Mouse (Mus musculus) G1E (cell line): ENCODE measurements around the gene Tspan9. TPM values are rescaled to one million over a fixed set of nuclear protein-coding genes. Genes with fewer than 3 reads are reported as not detected.

ENCODE experiments used
- ATAC-seq: 2 replicates; pipeline ENCODE4 v1.8.0; 2016; ENCODE audit warnings: mild to moderate bottlenecking; ENCODE audit not compliant: insufficient number of reproducible peaks, poor library complexity, low FRiP score, severe bottlenecking; ENCODE audit errors: extremely low read depth
- DNase-seq: peaks from one replicate; pipeline ENCODE4 v3.0.0; 2012; ENCODE audit warnings: low spot score
- H3K27me3 ChIP-seq: 2 replicates; pipeline ENCODE4 v1.6.1; 2012; ENCODE audit warnings: mild to moderate bottlenecking, low read length, inconsistent platforms; ENCODE audit not compliant: insufficient read depth
- H3K36me3 ChIP-seq: replicated peaks from 2 replicates; pipeline ENCODE3; 2012; ENCODE audit warnings: mild to moderate bottlenecking, inconsistent platforms
- H3K4me1 ChIP-seq: 2 replicates; pipeline ENCODE4 v1.6.1; 2012; ENCODE audit warnings: low read depth, low read length, inconsistent platforms, mixed read lengths; ENCODE audit not compliant: insufficient read depth
- H3K4me3 ChIP-seq: 2 replicates; pipeline ENCODE4 v1.5.1; 2012; ENCODE audit warnings: low read depth, mild to moderate bottlenecking, inconsistent platforms, low read length, moderate library complexity, mixed read lengths
- H3K9me3 ChIP-seq: replicated peaks from 2 replicates; pipeline ENCODE4 v1.6.1; 2012; ENCODE audit warnings: inconsistent platforms
- CTCF ChIP-seq: IDR thresholded peaks from 2 replicates; pipeline ENCODE4 v1.5.1; 2012; ENCODE audit warnings: low read depth, low read length, inconsistent platforms, mixed read lengths
- GATA1 ChIP-seq: IDR thresholded peaks from 2 replicates; pipeline ENCODE4 v1.6.1; 2012; ENCODE audit warnings: borderline replicate concordance, low read length, inconsistent platforms, mixed read lengths
- GATA2 ChIP-seq: IDR thresholded peaks from 2 replicates; pipeline ENCODE4 v1.6.1; 2012; ENCODE audit warnings: low read depth, low read length, inconsistent platforms, borderline replicate concordance
- POLR2AphosphoS5 ChIP-seq: IDR thresholded peaks from 2 replicates; pipeline ENCODE4 v1.6.1; 2012; ENCODE audit warnings: low read depth, low read length, inconsistent platforms; ENCODE audit not compliant: insufficient replicate concordance
- TAL1 ChIP-seq: conservative IDR thresholded peaks from 2 replicates; pipeline ENCODE4 v1.6.1; 2012; ENCODE audit warnings: low read depth, low read length, inconsistent platforms, mixed read lengths
- polyA plus RNA-seq: library from polyadenylated mRNA; stranded (reverse); fragments of >175 nt; gene quantifications from 2 replicates; pipeline ENCODE4 v1.2.3, GENCODE M21; 2012
- total RNA-seq, 2 experiments: library from RNA; stranded (forward) in 1 of 2; stranded (reverse) in 1 of 2; fragments of 200-1000 nt in 1 of 2; fragments of >200 nt in 1 of 2; fragmentation: Nextera tagmentation in 1 of 2; gene quantifications; 2 replicates each; pipeline ENCODE4 v1.2.3; 2014 to 2017

Tspan9 gene
- total and polyA plus RNA-seq, 3 experiments = 0.16 TPM; not detected in 2

DNA sequence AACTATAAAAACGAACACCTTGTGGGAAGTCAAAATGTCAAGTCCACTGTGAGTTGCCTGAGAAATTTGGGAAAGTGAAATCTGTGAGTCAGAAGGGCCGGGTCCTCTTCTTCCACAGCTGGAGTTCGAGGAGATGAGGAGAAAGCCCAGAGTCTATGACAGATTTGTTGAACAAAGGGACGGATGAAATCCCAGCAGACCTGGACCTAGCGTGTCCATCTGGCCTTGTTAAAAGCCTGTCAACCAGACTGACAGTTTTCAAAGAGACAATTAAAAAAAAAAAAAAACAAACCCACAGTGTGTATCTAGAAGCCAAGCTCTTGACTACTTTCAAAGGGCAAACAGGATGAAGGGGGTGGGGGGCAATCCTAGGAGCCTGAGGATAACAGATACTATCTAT is 14.0 kb downstream of the Tspan9 start:
- peaks cover 88% of the 10 kb centered on the region for H3K9me3 ChIP-seq
- H3K4me3 ChIP-seq = no peak overlapping the region
- H3K27me3 ChIP-seq = no peaks in the 10 kb centered on the region
- no peak for TF ChIP-seq POLR2AphosphoS5
- TF ChIP-seq GATA1 = no peak
- TF ChIP-seq TAL1 = no peak
- TF ChIP-seq CTCF = no peak
- TF ChIP-seq GATA2 = no peak
- no peak for DNase-seq
- H3K4me1 ChIP-seq = no peaks in the 10 kb centered on the region
- no peak for ATAC-seq
- no peaks in the 10 kb centered on the region for H3K36me3 ChIP-seq

- peaks cover 90% of the 10 kb centered on the region for H3K9me3 ChIP-seq
- no peaks in the 10 kb centered on the region for H3K36me3 ChIP-seq
- no peaks in the 10 kb centered on the region for H3K27me3 ChIP-seq
- no peak for DNase-seq
- ATAC-seq = no peak
- no peaks in the 10 kb centered on the region for H3K4me1 ChIP-seq
- H3K4me3 ChIP-seq = no peak overlapping the region
- TF ChIP-seq POLR2AphosphoS5 (no peak), GATA2 (no peak), GATA1 (no peak), TAL1 (no peak), CTCF (no peak)
Observed at GRCm38 (mm10) chr6:128127312-128127711, 16.1 kb downstream of the Tspan9 start.

GRCm38 (mm10) chr6:128126876-128127275 is 16.5 kb downstream of the Tspan9 start:
- no peak for TF ChIP-seq GATA1
- TF ChIP-seq CTCF = no peak
- no peak for TF ChIP-seq GATA2
- TF ChIP-seq POLR2AphosphoS5 = no peak
- no peak for TF ChIP-seq TAL1
- Histone ChIP-seq H3K36me3 (no peaks in the 10 kb centered on the region), H3K4me1 (no peaks in the 10 kb centered on the region), H3K4me3 (no peak overlapping the region), H3K9me3 (peaks cover 90% of the 10 kb centered on the region), H3K27me3 (no peaks in the 10 kb centered on the region)
- DNase-seq (no peak), ATAC-seq (no peak)

GRCm38 (mm10) chr6:128125464-128125863 is 17.9 kb downstream of the Tspan9 start:
- no peak for DNase-seq
- Histone ChIP-seq H3K4me3 (no peak overlapping the region), H3K27me3 (no peaks in the 10 kb centered on the region), H3K9me3 (peaks cover 92% of the 10 kb centered on the region), H3K36me3 (no peaks in the 10 kb centered on the region), H3K4me1 (no peaks in the 10 kb centered on the region)
- TF ChIP-seq GATA2 (no peak), POLR2AphosphoS5 (no peak), GATA1 (no peak), CTCF (no peak), TAL1 (no peak)
- ATAC-seq = no peak

GRCm38 (mm10) chr6:128124222-128124971 is 19.0 kb downstream of the Tspan9 start:
- H3K4me3 ChIP-seq = no peak overlapping the region
- H3K9me3 ChIP-seq = peaks cover 97% of the 10 kb centered on the region
- no peak for TF ChIP-seq GATA1
- no peak for TF ChIP-seq GATA2
- no peak for TF ChIP-seq POLR2AphosphoS5
- TF ChIP-seq TAL1 = no peak
- TF ChIP-seq CTCF = no peak
- H3K36me3 ChIP-seq = no peaks in the 10 kb centered on the region
- no peaks in the 10 kb centered on the region for H3K27me3 ChIP-seq
- ATAC-seq = no peak
- no peak for DNase-seq
- no peaks in the 10 kb centered on the region for H3K4me1 ChIP-seq

GRCm38 (mm10) chr6:128122127-128122526 is 21.3 kb downstream of the Tspan9 start:
- Histone ChIP-seq H3K27me3 (no peaks in the 10 kb centered on the region), H3K36me3 (no peaks in the 10 kb centered on the region), H3K4me1 (no peaks in the 10 kb centered on the region), H3K4me3 (no peak overlapping the region), H3K9me3 (peaks cover 95% of the 10 kb centered on the region)
- DNase-seq (no peak), ATAC-seq (no peak)
- TF ChIP-seq GATA1 (no peak), CTCF (no peak), POLR2AphosphoS5 (no peak), TAL1 (no peak), GATA2 (no peak)

DNA sequence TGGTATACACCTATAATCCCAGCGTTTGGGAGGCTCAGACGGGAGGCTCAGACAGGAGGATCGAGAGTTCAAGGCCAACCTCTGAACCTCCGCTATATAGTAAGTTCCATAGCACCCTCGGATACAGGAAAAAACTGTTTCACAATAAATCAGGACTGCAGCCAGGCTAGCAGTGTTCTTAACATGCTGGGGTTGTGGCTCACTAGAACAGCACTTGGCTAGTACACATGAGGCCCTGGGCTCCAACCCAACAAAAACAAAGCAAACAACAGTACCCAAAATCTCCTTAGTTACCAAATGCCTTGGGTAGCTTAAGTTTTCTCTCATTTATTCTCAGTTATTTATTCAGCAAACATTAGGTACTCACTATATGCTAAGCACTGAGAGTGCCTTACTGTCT is 21.7 kb downstream of the Tspan9 start:
- H3K27me3 ChIP-seq = no peaks in the 10 kb centered on the region
- ATAC-seq = no peak
- H3K4me3 ChIP-seq = no peak overlapping the region
- TF ChIP-seq TAL1 (no peak), GATA2 (no peak), GATA1 (no peak), POLR2AphosphoS5 (no peak), CTCF (no peak)
- peaks cover 95% of the 10 kb centered on the region for H3K9me3 ChIP-seq
- H3K36me3 ChIP-seq = no peaks in the 10 kb centered on the region
- no peak for DNase-seq
- no peaks in the 10 kb centered on the region for H3K4me1 ChIP-seq
